Mouse (Mus musculus): Measurements from ENCODE around the gene Vamp5.

DNA sequence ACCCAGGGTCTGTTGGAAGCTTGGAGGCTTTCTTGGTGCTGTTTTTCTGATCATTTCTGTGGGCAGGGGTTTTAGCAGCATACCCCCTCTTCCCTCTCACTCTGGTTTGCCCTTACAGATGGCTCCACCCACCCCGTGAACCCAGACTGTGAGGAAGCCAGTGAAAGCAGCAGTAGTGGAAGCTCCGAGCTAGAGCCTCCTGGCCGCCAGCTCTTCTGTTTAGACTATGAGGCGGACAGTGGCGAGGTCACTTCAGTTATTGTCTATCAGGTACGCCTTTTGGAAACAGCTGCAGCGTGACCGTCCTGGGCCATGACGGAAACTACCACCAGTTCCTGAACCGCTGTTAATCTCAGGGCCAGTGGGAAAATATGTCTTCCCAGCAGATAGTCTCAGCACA lies 31.9 kb downstream of the Vamp5 start:
- TF ChIP-seq CTCF (IDR thresholded peaks at IDR 0.05; ENCODE audit: borderline replicate concordance, extremely low read depth, insufficient read depth, insufficient read length) (no peak), POLR2A (IDR thresholded peaks at IDR 0.05; ENCODE audit: borderline replicate concordance, extremely low read depth, insufficient read depth, insufficient read length, poor library complexity, severe bottlenecking) (no peak)

All from brain, embryonic 14.5 days (tissue).